Mouse (Mus musculus) limb, embryonic 13.5 days (tissue): ENCODE data around the gene Zfp365. TPM values are rescaled to one million over a fixed set of nuclear protein-coding genes. Genes with fewer than 3 reads are reported as not detected.

Source experiments
- ATAC-seq: fragments of 200-750 bp; cut with Nextera tagmentation; 2 replicates; pipeline ENCODE4 v1.8.0; 2017; ENCODE audit warnings: low read depth, moderate number of reproducible peaks, moderate TSS enrichment; ENCODE audit not compliant: low FRiP score
- H3K27ac ChIP-seq: fragments of 300-500 bp; sonication (generic); 2 replicates; pipeline ENCODE4 v1.5.1; 2015; ENCODE audit warnings: inconsistent platforms, mild to moderate bottlenecking, moderate library complexity
- H3K27me3 ChIP-seq: fragments of 300-500 bp; sonication (generic); 2 replicates; pipeline ENCODE4 v1.6.1; 2015; ENCODE audit warnings: mild to moderate bottlenecking, inconsistent platforms
- H3K36me3 ChIP-seq: fragments of 300-500 bp; sonication (generic); 2 replicates; pipeline ENCODE4 v1.6.1; 2015; ENCODE audit warnings: inconsistent platforms, mild to moderate bottlenecking, moderate library complexity
- H3K4me1 ChIP-seq: fragments of 300-500 bp; sonication (generic); 2 replicates; pipeline ENCODE4 v1.6.1; 2015; ENCODE audit warnings: inconsistent platforms
- H3K4me2 ChIP-seq: fragments of 300-500 bp; sonication (generic); replicated peaks from 2 replicates; pipeline ENCODE4 v1.6.1; 2015; ENCODE audit warnings: inconsistent platforms, mild to moderate bottlenecking, moderate library complexity
- H3K4me3 ChIP-seq: fragments of 300-500 bp; sonication (generic); 2 replicates; pipeline ENCODE4 v1.5.1; 2015; ENCODE audit warnings: moderate library complexity, mild to moderate bottlenecking, inconsistent platforms
- H3K9ac ChIP-seq: fragments of 300-500 bp; sonication (generic); 2 replicates; pipeline ENCODE4 v1.6.1; 2015; ENCODE audit warnings: mild to moderate bottlenecking, inconsistent platforms
- H3K9me3 ChIP-seq: fragments of 300-500 bp; sonication (generic); 2 replicates; pipeline ENCODE4 v1.6.1; 2016; ENCODE audit warnings: inconsistent platforms
- WGBS: fragments of 180-500 bp; shearing (Covaris S2); methylation state at CpG from one replicate; pipeline ENCODE4 v1.1.7; 2015; 5-methylcytosine and 5-hydroxymethylcytosine counted together
- polyA plus RNA-seq: library from polyadenylated mRNA; unstranded; fragments of >200 nt; fragmentation: Nextera tagmentation; extraction: Ambion mirVana; gene quantifications from 2 replicates; pipeline ENCODE4 v1.2.1, GENCODE M21; 2015

Gene Zfp365
- polyA plus RNA-seq, 1 experiment from 2014 or later = 2.0 TPM

DNA sequence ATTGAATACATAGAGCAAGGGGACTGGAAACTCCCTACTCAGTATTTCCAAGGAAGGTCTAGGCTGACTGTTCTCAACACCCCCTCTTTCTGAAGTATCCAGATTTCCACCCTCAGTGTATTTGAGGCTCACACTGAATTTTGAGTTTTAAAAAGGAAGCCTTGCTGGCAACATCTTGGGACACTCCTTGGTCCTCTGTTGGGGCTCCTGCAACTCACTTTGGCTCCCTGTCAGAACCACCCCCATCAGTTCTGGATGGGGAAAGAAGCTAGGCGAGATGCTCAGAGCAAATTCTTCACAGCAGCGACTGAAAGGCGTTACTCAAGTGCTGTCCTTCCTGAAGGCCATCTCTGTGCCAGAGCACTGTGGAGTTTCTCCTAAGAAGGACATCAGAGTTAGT is 47.4 kb downstream of the Zfp365 start:
- H3K27ac ChIP-seq = no peak overlapping the region
- 70% methylated on average over 3 of the region's 3 CpGs for WGBS
- no peak overlapping the region for H3K4me2 ChIP-seq
- no peaks in the 10 kb centered on the region for H3K4me1 ChIP-seq
- H3K9me3 ChIP-seq = no peaks in the 10 kb centered on the region
- H3K9ac ChIP-seq = no peak overlapping the region
- no peaks in the 10 kb centered on the region for H3K27me3 ChIP-seq
- ATAC-seq = no peak
- no peaks in the 10 kb centered on the region for H3K36me3 ChIP-seq
- H3K4me3 ChIP-seq = no peak overlapping the region

DNA sequence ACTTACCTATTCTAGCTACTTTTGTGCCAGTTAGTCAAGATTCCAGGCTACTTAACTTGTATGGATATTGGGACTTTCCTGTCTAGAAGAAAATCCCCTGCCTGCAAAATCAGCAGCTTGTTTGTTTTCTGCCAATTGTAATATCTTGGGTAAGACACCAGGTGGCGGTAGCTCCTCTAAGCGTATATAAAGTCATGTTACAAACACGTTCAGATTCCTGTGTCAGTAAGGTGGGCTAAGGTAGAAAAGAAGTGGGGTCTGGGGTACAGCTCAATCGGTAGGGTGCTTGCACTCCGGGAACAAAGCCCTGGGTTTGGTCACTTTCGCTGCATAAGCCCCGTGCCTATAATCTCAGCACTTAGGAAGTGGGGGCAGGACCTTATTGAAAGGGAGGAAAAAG is 50.1 kb downstream of the Zfp365 start:
- ATAC-seq = no peak
- no peak overlapping the region for H3K4me3 ChIP-seq
- no peak overlapping the region for H3K27ac ChIP-seq
- WGBS = 12% methylated on average over 7 of the region's 7 CpGs
- H3K4me1 ChIP-seq = no peaks in the 10 kb centered on the region
- H3K9ac ChIP-seq = no peak overlapping the region
- no peaks in the 10 kb centered on the region for H3K9me3 ChIP-seq
- H3K27me3 ChIP-seq = no peaks in the 10 kb centered on the region
- H3K4me2 ChIP-seq = 0 out of 2 replicates have a peak overlapping the region, but pooled peaks have one; percentile 27
- H3K36me3 ChIP-seq = no peaks in the 10 kb centered on the region

DNA sequence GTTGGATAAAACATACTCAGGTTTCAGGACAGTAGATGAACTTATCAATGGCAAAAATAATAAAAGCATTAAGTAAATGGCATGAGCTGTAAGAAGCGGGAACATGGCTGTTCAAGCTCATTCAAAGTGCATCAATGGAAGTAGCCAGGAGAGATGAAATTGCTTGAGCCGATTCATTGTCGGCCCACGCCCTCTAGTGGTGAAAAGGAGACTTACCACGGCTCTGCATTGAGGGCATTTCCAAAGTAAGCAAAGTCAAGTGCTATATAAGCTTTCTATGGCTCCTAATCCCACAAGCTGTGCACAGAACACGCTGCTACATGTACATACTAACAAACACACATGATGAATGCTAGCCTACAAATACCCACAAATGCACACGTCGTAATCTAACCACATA is 53.6 kb downstream of the Zfp365 start:
- H3K9me3 ChIP-seq = no peaks in the 10 kb centered on the region
- H3K36me3 ChIP-seq = no peaks in the 10 kb centered on the region
- H3K27ac ChIP-seq = no peak overlapping the region
- H3K9ac ChIP-seq = no peak overlapping the region
- H3K4me1 ChIP-seq = no peaks in the 10 kb centered on the region
- H3K27me3 ChIP-seq = no peaks in the 10 kb centered on the region
- no peak overlapping the region for H3K4me2 ChIP-seq
- H3K4me3 ChIP-seq = no peak overlapping the region
- 19% methylated on average over 8 of the region's 8 CpGs for WGBS
- peak; percentile 36; the same call in 1 of the 2 replicates for ATAC-seq

DNA sequence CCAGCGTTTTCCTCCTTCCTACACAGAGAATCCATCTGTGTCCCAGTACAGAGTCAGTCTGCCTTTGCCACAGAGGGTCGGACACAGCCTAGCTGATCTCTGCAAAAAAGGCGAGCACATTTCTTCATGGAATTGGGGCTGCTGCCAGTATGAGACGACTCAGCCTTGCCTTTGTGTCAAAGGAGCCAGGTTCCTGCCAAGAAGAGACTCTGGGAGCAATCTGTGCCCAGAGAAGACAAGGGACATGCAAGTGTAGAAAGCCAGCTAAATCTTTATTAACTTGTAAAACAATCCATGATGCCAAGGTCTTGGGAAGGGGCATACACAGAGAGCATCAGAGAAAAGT is 54.9 kb downstream of the Zfp365 start:
- Histone ChIP-seq H3K4me3 (no peak overlapping the region), H3K27ac (no peak overlapping the region), H3K4me1 (no peaks in the 10 kb centered on the region), H3K27me3 (no peaks in the 10 kb centered on the region), H3K9ac (no peak overlapping the region), H3K9me3 (no peaks in the 10 kb centered on the region), H3K4me2 (no peak overlapping the region), H3K36me3 (no peaks in the 10 kb centered on the region)
- no peak for ATAC-seq
- 82% methylated on average over 4 of the region's 4 CpGs for WGBS

DNA sequence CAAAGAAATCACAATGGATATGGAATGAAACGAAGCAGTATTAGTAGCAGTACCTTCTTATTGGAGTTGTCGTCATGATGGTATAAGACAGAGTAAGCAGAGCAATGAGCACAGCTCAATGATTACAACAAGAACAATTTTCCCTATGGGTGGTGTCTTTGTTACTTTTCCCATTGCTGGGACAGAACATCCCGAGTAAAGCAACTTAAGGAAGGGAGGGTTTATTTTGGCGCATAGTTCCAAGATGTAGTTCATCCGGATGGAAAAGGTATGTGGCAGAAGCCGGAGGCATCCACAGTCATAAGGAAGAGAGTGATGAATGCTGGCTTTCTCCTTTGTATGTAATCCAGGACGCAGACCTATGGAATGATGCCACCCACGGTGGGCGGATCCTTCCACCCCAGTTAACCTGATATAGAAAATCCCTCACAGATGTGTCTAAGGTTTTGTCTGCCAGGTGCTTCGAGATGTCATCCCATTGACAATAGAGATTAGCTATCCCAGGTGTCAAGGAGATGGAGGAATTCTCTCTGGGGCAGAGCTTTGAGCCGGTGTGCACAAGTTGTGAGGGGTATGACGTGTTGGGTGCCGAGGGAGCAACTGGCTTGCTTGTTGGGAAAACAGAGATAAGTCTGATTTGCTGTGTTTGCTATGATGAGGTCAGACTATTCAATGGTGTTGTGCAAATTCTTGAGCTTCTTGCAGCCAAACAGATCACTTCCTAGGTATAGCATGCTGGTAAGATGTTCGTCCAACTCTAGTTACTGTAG is 55.5 kb downstream of the Zfp365 start:
- Histone ChIP-seq H3K4me2 (no peak overlapping the region), H3K27me3 (no peaks in the 10 kb centered on the region), H3K36me3 (no peaks in the 10 kb centered on the region), H3K9me3 (no peaks in the 10 kb centered on the region), H3K4me1 (no peaks in the 10 kb centered on the region), H3K4me3 (no peak overlapping the region), H3K27ac (no peak overlapping the region), H3K9ac (no peak overlapping the region)
- no peak for ATAC-seq
- 93% methylated on average over 14 of the region's 14 CpGs for WGBS

DNA sequence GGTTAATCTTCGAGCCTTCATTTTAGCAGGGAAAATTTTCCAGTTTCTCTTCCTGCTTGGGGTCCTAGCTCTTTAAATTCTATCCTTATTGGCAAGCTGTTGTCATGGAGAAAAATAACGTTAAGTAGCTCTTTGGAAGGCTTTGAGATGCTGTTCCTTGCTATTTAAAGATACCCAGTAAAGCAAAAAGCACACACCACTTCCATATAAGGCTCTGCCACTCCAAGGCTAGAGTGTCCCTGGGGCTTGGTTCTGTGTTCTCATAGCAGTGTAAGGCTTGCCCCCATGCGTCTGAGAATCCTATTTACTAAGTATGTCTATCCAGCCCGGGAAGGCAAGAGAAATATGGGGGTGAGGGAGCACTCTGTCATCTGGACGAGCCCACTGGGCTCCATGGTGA is 56.7 kb downstream of the Zfp365 start:
- Histone ChIP-seq H3K9me3 (no peaks in the 10 kb centered on the region), H3K36me3 (no peaks in the 10 kb centered on the region), H3K27ac (no peak overlapping the region), H3K4me2 (no peak overlapping the region), H3K4me3 (no peak overlapping the region), H3K27me3 (no peaks in the 10 kb centered on the region), H3K9ac (no peak overlapping the region), H3K4me1 (no peaks in the 10 kb centered on the region)
- ATAC-seq = no peak
- WGBS = 59% methylated on average over 5 of the region's 5 CpGs

DNA sequence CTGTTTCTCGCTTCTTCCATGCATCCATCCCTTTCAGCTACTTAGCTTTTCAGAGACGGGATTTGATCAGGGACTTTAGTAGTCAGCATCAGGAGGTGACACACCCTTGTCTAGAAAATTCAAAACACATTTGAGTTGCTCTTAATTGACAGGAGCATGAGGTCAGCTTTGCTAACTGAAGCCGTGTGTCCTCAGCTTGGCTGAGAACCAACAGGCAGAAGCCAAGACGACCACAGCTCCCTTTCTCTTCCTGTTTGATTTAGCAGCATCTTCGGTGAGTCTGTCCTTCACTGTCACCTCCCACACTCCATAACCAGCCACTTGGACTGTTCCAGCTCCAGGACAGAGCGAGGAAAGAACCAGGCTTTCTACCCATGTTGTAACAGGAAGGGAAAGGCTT is 60.1 kb downstream of the Zfp365 start:
- 63% methylated on average over 6 of the region's 6 CpGs for WGBS
- ATAC-seq = no peak
- H3K4me1 ChIP-seq = no peaks in the 10 kb centered on the region
- no peak overlapping the region for H3K27ac ChIP-seq
- no peaks in the 10 kb centered on the region for H3K27me3 ChIP-seq
- H3K36me3 ChIP-seq = no peaks in the 10 kb centered on the region
- H3K4me3 ChIP-seq = no peak overlapping the region
- no peak overlapping the region for H3K4me2 ChIP-seq
- no peak overlapping the region for H3K9ac ChIP-seq
- no peaks in the 10 kb centered on the region for H3K9me3 ChIP-seq

DNA sequence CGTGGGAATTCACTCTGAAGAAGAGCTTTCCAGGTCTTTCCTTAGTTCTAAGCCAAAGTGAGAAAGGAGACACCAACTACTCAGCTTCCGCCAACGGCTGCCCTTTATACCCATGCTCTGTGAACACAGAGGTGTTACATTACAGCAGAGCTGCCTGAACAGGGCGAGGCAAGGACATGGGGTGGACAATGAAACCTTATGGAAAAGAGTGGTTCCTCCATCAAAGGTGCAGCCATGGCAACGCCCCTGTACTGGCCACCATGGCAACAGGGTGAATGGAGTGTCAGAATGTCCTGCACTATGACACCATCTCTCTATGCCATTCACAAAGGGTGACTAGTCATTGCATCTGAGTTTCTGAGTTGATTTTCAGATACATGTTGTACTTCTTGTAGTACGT is 61.4 kb downstream of the Zfp365 start:
- Histone ChIP-seq H3K4me3 (no peak overlapping the region), H3K9me3 (no peaks in the 10 kb centered on the region), H3K27ac (no peak overlapping the region), H3K9ac (no peak overlapping the region), H3K27me3 (no peaks in the 10 kb centered on the region), H3K36me3 (no peaks in the 10 kb centered on the region), H3K4me2 (no peak overlapping the region), H3K4me1 (no peaks in the 10 kb centered on the region)
- ATAC-seq = no peak
- 58% methylated on average over 6 of the region's 6 CpGs for WGBS

DNA sequence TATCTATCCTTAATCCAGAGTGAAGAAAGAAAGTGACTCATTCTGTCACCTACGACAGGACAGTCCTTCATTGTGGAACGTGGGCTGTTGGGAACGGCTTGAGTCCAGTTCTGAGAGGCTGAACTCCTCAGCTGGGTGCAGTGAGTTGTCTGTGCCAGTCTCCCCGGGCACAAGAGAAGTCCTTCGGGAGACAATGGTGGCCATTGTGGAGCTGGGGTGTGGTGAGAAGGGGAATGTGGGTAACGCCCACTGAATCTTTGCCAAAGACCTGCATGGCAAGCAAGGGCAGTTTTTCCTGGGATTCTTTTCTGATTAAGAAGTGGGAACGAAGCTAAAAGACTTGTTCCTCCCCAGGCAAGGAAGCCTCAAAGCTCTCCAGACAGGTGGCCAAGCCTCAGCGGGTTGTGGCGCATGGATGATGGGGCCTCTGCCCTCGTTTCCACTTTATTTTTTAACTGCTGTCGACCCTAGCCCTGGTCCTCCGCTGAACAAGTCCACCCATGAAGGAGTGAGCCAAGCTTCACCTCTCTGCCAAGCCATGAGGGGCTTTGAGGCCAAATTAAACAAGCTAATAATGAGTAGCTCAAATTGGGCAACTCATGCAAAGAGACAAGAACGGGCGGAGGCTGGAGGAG is 66.3 kb downstream of the Zfp365 start:
- H3K4me3 ChIP-seq = no peak overlapping the region
- H3K4me1 ChIP-seq = no peaks in the 10 kb centered on the region
- ATAC-seq = no peak
- H3K27ac ChIP-seq = no peak overlapping the region
- H3K36me3 ChIP-seq = no peaks in the 10 kb centered on the region
- no peak overlapping the region for H3K4me2 ChIP-seq
- H3K9ac ChIP-seq = no peak overlapping the region
- WGBS = 85% methylated on average over 14 of the region's 14 CpGs
- no peaks in the 10 kb centered on the region for H3K9me3 ChIP-seq
- H3K27me3 ChIP-seq = no peaks in the 10 kb centered on the region

DNA sequence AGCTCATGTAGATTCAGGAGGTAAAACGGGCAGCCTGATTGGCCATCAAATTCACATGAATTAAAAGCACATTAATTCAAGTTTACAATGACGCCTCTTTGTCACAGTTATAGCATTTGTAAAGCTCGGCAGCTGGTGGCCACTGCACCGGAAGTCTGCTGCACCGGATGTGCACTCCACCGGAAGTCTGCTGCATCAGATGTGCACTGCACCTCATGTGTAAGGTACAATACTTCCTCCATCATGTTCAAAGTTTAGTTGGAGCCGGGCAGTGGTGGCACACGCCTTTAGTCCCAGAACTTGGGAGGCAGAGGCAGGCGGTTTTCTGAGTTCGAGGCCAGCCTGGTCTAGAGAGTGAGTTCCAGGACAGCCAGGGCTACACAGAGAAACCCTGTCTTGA is 70.9 kb downstream of the Zfp365 start:
- WGBS = 82% methylated on average over 10 of the region's 10 CpGs
- Histone ChIP-seq H3K4me3 (no peak overlapping the region), H3K27me3 (no peaks in the 10 kb centered on the region), H3K4me1 (no peaks in the 10 kb centered on the region), H3K36me3 (no peaks in the 10 kb centered on the region), H3K9ac (no peak overlapping the region), H3K27ac (no peak overlapping the region), H3K4me2 (no peak overlapping the region), H3K9me3 (no peaks in the 10 kb centered on the region)
- no peak for ATAC-seq

DNA sequence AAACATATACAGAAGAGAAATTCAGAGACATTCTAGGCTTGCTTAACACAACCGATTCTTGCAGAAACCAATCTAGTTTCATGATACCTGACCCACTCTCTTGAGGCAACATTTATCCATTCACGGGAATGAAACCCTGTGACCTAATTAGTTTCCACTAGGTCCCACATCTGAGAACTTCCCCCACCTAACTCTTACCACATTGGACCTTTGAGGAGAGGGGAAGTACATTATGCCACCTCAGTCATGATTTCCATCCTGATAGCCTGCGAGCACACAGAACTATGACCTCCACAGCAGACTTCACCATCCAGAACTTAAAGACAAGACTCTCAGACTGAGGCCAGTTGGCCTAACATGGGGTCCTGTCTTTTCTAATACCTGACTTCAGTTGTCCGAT is 71.7 kb downstream of the Zfp365 start:
- Histone ChIP-seq H3K9ac (no peak overlapping the region), H3K27me3 (no peaks in the 10 kb centered on the region), H3K36me3 (no peaks in the 10 kb centered on the region), H3K4me2 (no peak overlapping the region), H3K4me1 (no peaks in the 10 kb centered on the region), H3K9me3 (no peaks in the 10 kb centered on the region), H3K27ac (no peak overlapping the region), H3K4me3 (no peak overlapping the region)
- no peak for ATAC-seq
- WGBS = 83% methylated on average over 4 of the region's 4 CpGs

DNA sequence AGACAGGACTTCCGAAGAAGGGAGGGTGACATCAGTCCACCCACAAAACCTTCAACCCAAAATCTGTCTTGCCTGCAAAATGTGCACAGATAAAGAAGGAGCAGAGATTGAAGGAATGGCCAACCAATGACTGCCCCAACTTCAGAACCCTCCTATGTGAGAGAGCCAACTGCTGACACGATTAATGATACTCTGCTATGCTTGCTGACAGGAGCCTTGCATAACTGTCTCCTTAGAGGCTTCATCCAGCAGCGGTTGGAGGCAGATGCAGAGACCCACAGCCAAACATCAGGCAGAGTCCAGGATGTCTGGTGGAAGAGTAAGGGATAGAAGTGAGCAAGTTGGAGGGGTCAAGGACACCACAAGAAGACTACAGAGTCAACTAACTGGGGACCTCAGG is 73.3 kb downstream of the Zfp365 start:
- Histone ChIP-seq H3K27ac (no peak overlapping the region), H3K4me3 (no peak overlapping the region), H3K27me3 (no peaks in the 10 kb centered on the region), H3K4me1 (no peaks in the 10 kb centered on the region), H3K4me2 (no peak overlapping the region), H3K9me3 (no peaks in the 10 kb centered on the region), H3K36me3 (no peaks in the 10 kb centered on the region), H3K9ac (no peak overlapping the region)
- WGBS = 80% methylated on average over 3 of the region's 3 CpGs
- no peak for ATAC-seq

DNA sequence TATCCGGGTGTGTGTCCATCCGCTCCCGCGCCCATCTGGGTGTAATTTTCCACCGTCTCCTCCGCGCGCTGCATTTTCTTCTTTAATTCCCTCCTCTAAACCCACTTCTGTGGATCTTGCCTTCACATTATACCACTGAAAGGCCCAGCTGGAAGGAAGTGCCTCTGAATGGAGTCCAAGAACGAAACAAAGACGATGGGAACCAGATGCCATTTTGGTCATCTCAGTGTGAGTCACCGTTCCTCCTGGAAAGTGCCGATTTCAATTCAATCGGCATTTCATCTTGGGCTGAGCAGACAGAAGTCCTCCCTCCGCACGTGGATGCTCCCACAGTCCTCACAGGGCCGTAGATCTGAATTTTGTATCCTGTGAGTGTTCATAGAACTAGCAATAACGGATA is 76.0 kb downstream of the Zfp365 start:
- 67% methylated on average over 17 of the region's 17 CpGs for WGBS

More for the DNA sequence above, 76.0 kb downstream of the Zfp365 start:
- Histone ChIP-seq H3K9me3 (no peaks in the 10 kb centered on the region), H3K36me3 (no peaks in the 10 kb centered on the region), H3K27ac (no peak overlapping the region), H3K4me2 (peak overlapping the region; percentile 17; the same call in 1 of the 2 replicates), H3K4me3 (no peak overlapping the region), H3K27me3 (no peaks in the 10 kb centered on the region), H3K9ac (no peak overlapping the region), H3K4me1 (no peaks in the 10 kb centered on the region)
- peak; percentile 19; the same call in 1 of the 2 replicates for ATAC-seq
